9 mouse cellular contexts compared by ENCODE assay signal in genomic region chr17:35258492-35259478, GRCm38 (mm10). TPM values are rescaled to one million over a fixed set of nuclear protein-coding genes. Genes with fewer than 3 reads are reported as not detected.
A peak's percentile ranks its signal among the peaks of the same experiment; 100 is the strongest.
DNase-seq lines count a peak whose midpoint lies in the region; ATAC-seq lines count a peak whose summit lies in the region.
"Had no signal": no experiment of that assay in that cellular context is flagged by ENCODE, and none has a peak within 500 bp of the region (broad histone marks: within the 10 kb centered on the region; RNA-seq: fewer than 3 reads in every experiment).

No protein-coding gene starts in this region.

- H3K9ac ChIP-seq in liver, embryonic 12.5 days, result no peak overlapping the region
- H3K9ac ChIP-seq: limb, embryonic 15.5 days had no signal

- peaks cover 38% of the 10 kb centered on the region for H3K4me1 ChIP-seq in liver, embryonic 12.5 days
- peaks cover 21% of the 10 kb centered on the region for H3K4me1 ChIP-seq in midbrain, embryonic 10.5 days

- 28% methylated on average over 13 of the region's 14 CpGs for WGBS in liver, embryonic 12.5 days (ENCODE audit: insufficient replicate concordance)
- WGBS in midbrain, embryonic 10.5 days, result 66% methylated on average over 13 of the region's 14 CpGs

- peaks cover 7% of the 10 kb centered on the region for H3K36me3 ChIP-seq in liver, embryonic 12.5 days
- peaks cover 8% of the 10 kb centered on the region for H3K36me3 ChIP-seq in midbrain, embryonic 10.5 days

- no peak for ATAC-seq in liver, embryonic 12.5 days

- H3K27me3 ChIP-seq in liver, embryonic 12.5 days (replicated peaks), result peaks cover 17% of the 10 kb centered on the region
- H3K27me3 ChIP-seq in midbrain, embryonic 10.5 days (ENCODE audit: low read depth, poor library complexity, severe bottlenecking), result peaks cover 36% of the 10 kb centered on the region

- H3K4me2 ChIP-seq in liver, embryonic 12.5 days, result peak overlapping the region; percentile 78

- DNase-seq in thymus, adult 18-20 months, result peak; percentile 34 to 67
- no peak for DNase-seq in thymus, postnatal 0 days (ENCODE audit: low spot score)
- DNase-seq in heart, adult 9 months (ENCODE audit: low spot score in 2 of 2), result peak; percentile 81 to 88
- peak; percentile 70 for DNase-seq in skeletal muscle tissue, adult 2 months (ENCODE audit: low read depth, low spot score)
- no peak for DNase-seq in urinary bladder, adult 2 months (ENCODE audit: low spot score)
- no peak for DNase-seq in midbrain, embryonic 10.5 days (ENCODE audit: low spot score)
- DNase-seq in left cerebral cortex, adult 11 months (ENCODE audit: low spot score), result no peak

- no peaks in the 10 kb centered on the region for H3K9me3 ChIP-seq in liver, embryonic 12.5 days (replicated peaks)
- no peaks in the 10 kb centered on the region for H3K9me3 ChIP-seq in midbrain, embryonic 10.5 days (replicated peaks)
- H3K9me3 ChIP-seq: limb, embryonic 15.5 days had no signal

- peak overlapping the region; percentile 59 for H3K4me3 ChIP-seq in liver, embryonic 12.5 days
- no peak overlapping the region for H3K4me3 ChIP-seq in midbrain, embryonic 10.5 days

- H3K27ac ChIP-seq in liver, embryonic 12.5 days, result peak overlapping the region; percentile 13; the same call in 1 of the 2 replicates
- no peak overlapping the region for H3K27ac ChIP-seq in midbrain, embryonic 10.5 days (replicated peaks)
- H3K27ac ChIP-seq: limb, embryonic 15.5 days had no signal

RNA-seq across cellular contexts. Expression of gene H2-D1, which starts 3.7 kb away (rescaled TPM):
- 441 and 555 TPM in 2 replicates for polyA plus RNA-seq in thymus, postnatal 0 days (2015; fragmentation: Nextera tagmentation; extraction: Ambion mirVana)
- polyA plus RNA-seq in liver, embryonic 12.5 days (2016; fragmentation: Nextera tagmentation; extraction: Ambion mirVana), result 66.8 and 72.5 TPM in 2 replicates
- 589 and 606 TPM in 2 replicates for polyA plus RNA-seq in urinary bladder, adult 2 months (2012; rRNA removed)
- 55.3 and 61.1 TPM in 2 replicates for polyA plus RNA-seq in midbrain, embryonic 10.5 days (2016; fragmentation: Nextera tagmentation; extraction: Ambion mirVana)

RNA-seq across cellular contexts. Expression of gene Ddx39b, which starts 17.2 kb away (rescaled TPM):
- polyA plus RNA-seq in thymus, postnatal 0 days (2015; fragmentation: Nextera tagmentation; extraction: Ambion mirVana), result 423 and 446 TPM in 2 replicates
- polyA plus RNA-seq in liver, embryonic 12.5 days (2016; fragmentation: Nextera tagmentation; extraction: Ambion mirVana), result 258 and 267 TPM in 2 replicates
- polyA plus RNA-seq in urinary bladder, adult 2 months (2012; rRNA removed), result 314 and 350 TPM in 2 replicates
- 682 and 724 TPM in 2 replicates for polyA plus RNA-seq in midbrain, embryonic 10.5 days (2016; fragmentation: Nextera tagmentation; extraction: Ambion mirVana)

RNA-seq across cellular contexts. Expression of gene Nfkbil1, which starts 23.2 kb away (rescaled TPM):
- 14.0 and 16.8 TPM in 2 replicates for polyA plus RNA-seq in thymus, postnatal 0 days (2015; fragmentation: Nextera tagmentation; extraction: Ambion mirVana)
- polyA plus RNA-seq in liver, embryonic 12.5 days (2016; fragmentation: Nextera tagmentation; extraction: Ambion mirVana), result 5.7 and 6.4 TPM in 2 replicates
- polyA plus RNA-seq in urinary bladder, adult 2 months (2012; rRNA removed), result 14.0 and 15.4 TPM in 2 replicates
- 9.9 and 11.7 TPM in 2 replicates for polyA plus RNA-seq in midbrain, embryonic 10.5 days (2016; fragmentation: Nextera tagmentation; extraction: Ambion mirVana)

RNA-seq across cellular contexts. Expression of gene Atp6v1g2, which starts 25.3 kb away (rescaled TPM):
- polyA plus RNA-seq in thymus, postnatal 0 days (2015; fragmentation: Nextera tagmentation; extraction: Ambion mirVana), result 1.3 and 1.8 TPM in 2 replicates
- 1.3 and 1.8 TPM in 2 replicates for polyA plus RNA-seq in liver, embryonic 12.5 days (2016; fragmentation: Nextera tagmentation; extraction: Ambion mirVana)
- 11.9 and 14.5 TPM in 2 replicates for polyA plus RNA-seq in urinary bladder, adult 2 months (2012; rRNA removed)
- polyA plus RNA-seq in midbrain, embryonic 10.5 days (2016; fragmentation: Nextera tagmentation; extraction: Ambion mirVana), result 9.7 and 11.8 TPM in 2 replicates

RNA-seq across cellular contexts. Expression of gene Gm16181, which starts 38.2 kb away (rescaled TPM):
- 0.26 and 0.69 TPM in 2 replicates for polyA plus RNA-seq in thymus, postnatal 0 days (2015; fragmentation: Nextera tagmentation; extraction: Ambion mirVana)
- 0.42 TPM in 1 of 2 replicates, not detected in the other for polyA plus RNA-seq in liver, embryonic 12.5 days (2016; fragmentation: Nextera tagmentation; extraction: Ambion mirVana)
- 0.18 TPM in 1 of 2 replicates, not detected in the other for polyA plus RNA-seq in urinary bladder, adult 2 months (2012; rRNA removed)
- polyA plus RNA-seq in midbrain, embryonic 10.5 days (2016; fragmentation: Nextera tagmentation; extraction: Ambion mirVana), result 0.25 and 0.37 TPM in 2 replicates

Comparison
In these comparisons a context has a peak if more than half of its experiments do, and no peak if none do; other contexts are left out.
1. DNase-seq: peak in thymus, adult 18-20 months (2 of 2), heart, adult 9 months (2 of 2) and skeletal muscle tissue, adult 2 months (single experiment); none in thymus, postnatal 0 days (single experiment), urinary bladder, adult 2 months (single experiment), midbrain, embryonic 10.5 days (single experiment) and left cerebral cortex, adult 11 months (single experiment).